Mouse (Mus musculus) testis, adult 2 months (tissue): ENCODE data around the gene Nbea. TPM values are rescaled to one million over a fixed set of nuclear protein-coding genes. Genes with fewer than 3 reads are reported as not detected.
A peak's percentile ranks its signal among the peaks of the same experiment; 100 is the strongest.

Experiments used
- H3K27ac ChIP-seq: fragments of 200-500 bp; 2 replicates; pipeline ENCODE4 v1.5.1; 2012; ENCODE audit warnings: low read depth, low read length; ENCODE audit not compliant: control insufficient read depth, insufficient read depth
- H3K27me3 ChIP-seq: fragments of 200-500 bp; 2 replicates; pipeline ENCODE4 v1.6.1; 2012; ENCODE audit warnings: mild to moderate bottlenecking, low read length, moderate library complexity; ENCODE audit not compliant: control insufficient read depth, insufficient read depth
- H3K36me3 ChIP-seq: fragments of 200-500 bp; 2 replicates; pipeline ENCODE4 v1.6.1; 2012; ENCODE audit warnings: mild to moderate bottlenecking, low read length; ENCODE audit not compliant: control insufficient read depth, insufficient read depth
- H3K4me1 ChIP-seq: fragments of 200-500 bp; 2 replicates; pipeline ENCODE4 v1.6.1; 2012; ENCODE audit warnings: low read length; ENCODE audit not compliant: control insufficient read depth, insufficient read depth
- H3K4me3 ChIP-seq: fragments of 200-500 bp; 2 replicates; pipeline ENCODE4 v1.5.1; 2012; ENCODE audit warnings: low read depth, mild to moderate bottlenecking, low read length, moderate library complexity, mixed read lengths; ENCODE audit not compliant: control insufficient read depth
- CTCF ChIP-seq: fragments of 200-500 bp; IDR thresholded peaks from 2 replicates; pipeline ENCODE4 v1.5.1; 2012; ENCODE audit warnings: low read depth, mild to moderate bottlenecking, inconsistent platforms, low read length, moderate library complexity; ENCODE audit not compliant: control insufficient read depth, insufficient read depth, insufficient replicate concordance
- POLR2A ChIP-seq: fragments of 200-500 bp; IDR thresholded peaks from 2 replicates; pipeline ENCODE4 v1.6.1; 2012; ENCODE audit warnings: low read depth, mild to moderate bottlenecking, inconsistent platforms, low read length, moderate library complexity; ENCODE audit not compliant: control insufficient read depth
- polyA plus RNA-seq: library from polyadenylated mRNA; depleted of rRNA; stranded (reverse); fragments of >200 nt; gene quantifications from 2 replicates; pipeline ENCODE4 v1.2.3, GENCODE M21; 2012

Nbea gene
- polyA plus RNA-seq, 1 experiment: 7.9 TPM

GRCm38 (mm10) chr3:55781429-55782055 is 402.0 kb downstream of the Nbea start:
- Histone ChIP-seq H3K27me3 (no peaks in the 10 kb centered on the region), H3K4me1 (peaks cover 10% of the 10 kb centered on the region), H3K4me3 (no peak overlapping the region), H3K36me3 (no peaks in the 10 kb centered on the region), H3K27ac (no peak overlapping the region)
- TF ChIP-seq CTCF (no peak), POLR2A (no peak)

DNA sequence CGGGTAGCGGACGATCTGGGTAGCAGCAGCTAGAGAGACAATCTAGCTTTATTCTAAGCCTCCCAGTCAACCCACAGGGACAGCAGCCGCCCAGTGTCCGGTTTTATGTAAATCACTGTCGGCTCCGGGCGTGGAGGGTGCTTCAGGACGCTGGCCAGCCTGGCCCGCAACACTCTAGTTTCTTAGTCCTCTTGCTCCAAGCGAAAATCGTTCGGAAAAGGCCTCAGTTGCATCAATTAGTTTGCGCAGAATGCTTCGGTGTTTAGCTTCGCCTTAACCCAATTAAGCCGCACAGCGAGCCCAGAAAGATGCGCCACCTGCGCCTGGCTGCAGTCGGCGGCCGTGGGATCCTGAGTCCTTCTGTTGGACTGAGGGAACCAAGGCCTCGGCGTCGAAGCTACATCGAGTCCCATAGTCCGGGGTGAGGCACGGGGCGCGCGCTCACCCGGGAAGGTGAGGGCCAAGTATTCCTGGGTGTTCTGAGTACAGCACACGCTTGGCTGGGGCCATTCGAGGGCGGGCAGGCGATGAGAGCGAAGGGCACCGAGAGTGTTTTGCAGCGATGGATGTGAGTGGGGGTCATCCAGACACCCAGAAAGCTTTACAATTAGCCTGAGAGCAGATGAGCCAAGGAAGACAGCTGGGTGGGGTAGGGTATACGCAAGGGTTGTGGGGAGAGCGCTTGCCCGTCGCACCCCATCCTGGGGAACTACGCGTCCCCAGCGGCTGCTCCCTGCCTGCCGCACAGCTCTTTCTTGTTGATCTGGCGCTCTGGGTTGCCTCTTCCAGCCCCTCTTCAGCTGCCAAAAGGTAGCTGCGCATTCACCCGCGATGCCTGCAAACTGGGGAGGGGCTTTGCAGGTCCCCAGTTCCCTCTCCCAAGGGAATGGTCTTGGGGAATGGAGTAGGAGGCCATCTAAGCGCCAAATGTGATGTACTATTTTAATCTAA is 403.1 kb downstream of the Nbea start:
- Histone ChIP-seq H3K4me3 (peak overlapping the region; percentile 66), H3K27me3 (no peaks in the 10 kb centered on the region)

DNA sequence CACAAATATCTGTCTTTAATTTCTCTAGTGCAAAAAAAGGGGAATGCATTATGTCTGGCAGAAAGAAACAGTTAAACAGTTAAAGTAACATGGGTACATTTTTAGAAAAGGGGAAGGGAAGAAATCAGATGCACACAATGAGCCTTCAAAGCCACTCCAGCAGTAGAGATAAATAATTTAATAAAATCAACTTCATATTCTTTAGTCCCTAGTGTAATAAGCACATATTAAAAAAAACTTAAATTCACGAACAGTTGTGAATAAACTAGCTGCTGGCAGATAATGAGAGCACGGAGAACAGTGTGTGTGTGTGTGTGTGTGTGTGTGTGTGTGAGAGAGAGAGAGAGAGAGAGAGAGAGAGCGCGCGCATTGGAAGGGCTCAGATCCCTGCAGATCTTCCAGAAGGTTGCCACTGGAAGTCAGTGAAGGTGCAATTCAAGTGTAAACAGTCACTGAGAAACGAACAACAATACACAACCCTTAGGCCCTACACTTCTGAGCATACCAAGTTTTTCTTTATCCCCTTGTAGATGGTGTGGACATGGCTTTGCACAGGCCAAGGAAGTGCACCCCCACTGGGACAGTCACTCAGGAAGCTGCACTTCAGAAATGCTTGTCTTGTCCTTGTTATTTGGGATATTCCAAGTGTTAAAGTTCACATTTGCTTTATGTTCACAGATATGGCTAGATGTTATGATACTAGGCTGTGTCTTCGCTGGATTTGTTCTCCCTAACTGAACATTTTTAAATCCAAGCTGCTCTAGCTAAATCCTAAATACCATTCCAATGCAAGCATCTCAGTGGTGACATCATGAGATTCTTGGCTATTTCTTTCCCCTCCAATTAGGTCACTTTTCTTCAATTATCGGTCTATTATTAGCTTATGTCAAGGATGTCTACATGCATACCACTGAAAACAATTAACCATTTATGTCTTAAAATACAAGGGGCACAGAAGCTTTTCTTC is 404.5 kb downstream of the Nbea start:
- no peak overlapping the region for H3K27ac ChIP-seq
- H3K27me3 ChIP-seq: no peaks in the 10 kb centered on the region
- no peak for TF ChIP-seq POLR2A
- peaks cover 10% of the 10 kb centered on the region for H3K4me1 ChIP-seq
- H3K4me3 ChIP-seq: no peak overlapping the region
- H3K36me3 ChIP-seq: no peaks in the 10 kb centered on the region

More for the DNA sequence above, 403.1 kb downstream of the Nbea start:
- no peak overlapping the region for H3K27ac ChIP-seq
- H3K36me3 ChIP-seq: no peaks in the 10 kb centered on the region
- H3K4me1 ChIP-seq: peaks cover 10% of the 10 kb centered on the region
- TF ChIP-seq POLR2A (no peak), CTCF (no peak)

- Histone ChIP-seq H3K27me3 (no peaks in the 10 kb centered on the region), H3K4me1 (peaks cover 10% of the 10 kb centered on the region), H3K27ac (no peak overlapping the region), H3K4me3 (no peak overlapping the region), H3K36me3 (no peaks in the 10 kb centered on the region)
- TF ChIP-seq POLR2A (no peak), CTCF (no peak)
Observed at GRCm38 (mm10) chr3:55777501-55777900, 406.0 kb downstream of the Nbea start.

DNA sequence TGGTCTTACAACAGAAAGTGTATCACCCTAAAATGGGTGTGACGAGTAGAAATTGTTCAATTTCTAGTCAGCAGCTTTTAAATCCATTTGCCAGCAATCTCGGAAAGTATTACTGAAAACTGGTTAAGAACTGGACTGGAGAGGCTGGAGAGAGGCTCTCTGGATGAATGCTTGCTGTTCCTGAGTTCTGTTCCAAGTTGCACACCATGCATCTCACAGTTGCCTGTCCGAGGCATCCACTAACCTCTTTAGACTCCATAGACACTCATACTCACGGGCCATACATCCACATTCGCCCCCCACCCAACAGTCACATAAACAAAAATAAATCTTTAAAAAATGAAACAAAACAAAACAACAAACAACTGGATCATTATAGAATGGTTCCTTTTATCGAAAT is 407.7 kb downstream of the Nbea start:
- Histone ChIP-seq H3K4me3 (no peak overlapping the region), H3K36me3 (no peaks in the 10 kb centered on the region), H3K4me1 (peaks cover 8% of the 10 kb centered on the region), H3K27ac (no peak overlapping the region), H3K27me3 (no peaks in the 10 kb centered on the region)
- TF ChIP-seq CTCF: no peak
- no peak for TF ChIP-seq POLR2A

- Histone ChIP-seq H3K4me1 (peaks cover 3% of the 10 kb centered on the region), H3K36me3 (no peaks in the 10 kb centered on the region), H3K27me3 (no peaks in the 10 kb centered on the region), H3K4me3 (no peak overlapping the region), H3K27ac (no peak overlapping the region)
- TF ChIP-seq POLR2A (no peak), CTCF (no peak)
Observed at GRCm38 (mm10) chr3:55775245-55775644, 408.3 kb downstream of the Nbea start.

- Histone ChIP-seq H3K36me3 (no peaks in the 10 kb centered on the region), H3K4me3 (no peak overlapping the region), H3K4me1 (no peaks in the 10 kb centered on the region), H3K27ac (no peak overlapping the region), H3K27me3 (no peaks in the 10 kb centered on the region)
- no peak for TF ChIP-seq POLR2A
- TF ChIP-seq CTCF: no peak
Observed at GRCm38 (mm10) chr3:55774203-55774602, 409.3 kb downstream of the Nbea start.
